Mouse (Mus musculus): ENCODE results near the gene Fbxo48. TPM values are rescaled to one million over a fixed set of nuclear protein-coding genes. Genes with fewer than 3 reads are reported as not detected.

The Fbxo48 gene
- total RNA-seq, 2 experiments from 2014 or later: 1.1 to 1.5 TPM

- DNase-seq (ENCODE audit: low spot score in 2 of 2): no peak
- intact Hi-C loops (cut with DNase I): no loop called here
Measured at GRCm38 (mm10) chr11:16958520-16958919, 7.3 kb downstream of the Fbxo48 start.

DNA sequence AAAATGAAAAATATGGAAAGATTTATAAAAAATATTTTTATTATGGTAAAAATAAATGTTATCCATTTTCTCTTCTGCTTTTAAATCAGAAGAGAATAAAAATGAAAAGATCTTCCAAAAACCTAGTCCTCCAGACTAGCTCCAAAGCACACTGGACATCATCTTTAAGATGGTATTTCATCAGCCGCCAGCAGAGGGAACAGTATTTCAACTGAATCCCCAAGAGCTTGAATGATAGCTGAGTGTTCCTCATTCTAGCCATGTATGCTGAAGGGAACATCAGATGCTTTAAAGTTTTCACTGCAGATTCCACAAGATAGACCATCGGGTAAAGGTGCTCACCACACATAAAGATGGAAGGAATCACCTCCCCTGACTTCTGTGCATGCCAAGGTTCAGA is 16.6 kb downstream of the Fbxo48 start:
- intact Hi-C loops (cut with DNase I): loop anchor here (10.0 kb wide), 1 partner anchor 47 kb away; no protein-coding TSS in a partner anchor
- DNase-seq (ENCODE audit: low spot score in 2 of 2): peak; percentile 59 to 76

- intact Hi-C loops (cut with DNase I): loop anchor here (10.0 kb wide), 1 partner anchor 45 kb away; no protein-coding TSS in a partner anchor
- no peak for DNase-seq (ENCODE audit: low spot score in 2 of 2)
Measured at GRCm38 (mm10) chr11:16969650-16970049, 18.5 kb downstream of the Fbxo48 start.

DNA sequence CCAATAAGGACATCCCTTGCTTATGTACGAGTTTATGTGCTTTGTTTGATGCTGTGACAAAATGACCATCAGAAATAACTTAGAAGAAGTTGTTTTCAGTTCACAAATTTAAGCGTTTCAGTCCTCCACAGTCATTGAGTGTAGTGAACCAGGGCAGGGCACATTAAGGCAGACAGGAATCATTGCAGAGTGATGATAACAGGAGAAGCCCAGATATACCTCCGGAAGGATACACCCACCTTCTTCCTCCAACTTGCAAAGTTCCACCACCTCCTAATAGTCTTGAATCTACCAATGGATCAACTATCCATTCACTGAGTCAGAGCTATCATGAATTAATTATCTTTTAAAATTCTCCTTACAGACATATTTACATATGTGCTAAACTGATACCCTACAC is 20.9 kb downstream of the Fbxo48 start:
- no peak for DNase-seq (ENCODE audit: low spot score in 2 of 2)
- intact Hi-C loops (cut with DNase I): loop anchor here (2.0 kb wide), 1 partner anchor 79 kb away; the partner anchor contains the start of gene Cnrip1

DNA sequence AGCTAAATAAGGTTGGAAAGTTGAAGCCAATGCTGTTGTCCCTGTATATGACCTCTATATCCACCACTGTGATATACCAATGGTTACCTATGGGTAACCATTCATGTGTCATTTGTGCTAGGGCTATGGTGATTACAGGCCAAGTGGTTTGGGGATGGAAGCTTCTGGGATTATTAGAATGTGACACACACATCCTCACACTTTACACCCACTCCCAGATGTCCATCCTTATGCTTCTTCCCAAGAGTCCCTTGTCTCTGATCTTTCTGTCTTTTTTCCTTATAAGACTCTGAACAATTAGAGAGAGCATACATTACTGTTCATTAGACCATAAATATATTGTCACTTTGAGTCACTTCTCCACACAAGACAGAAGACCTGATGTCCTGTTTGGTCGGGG is 21.9 kb downstream of the Fbxo48 start:
- intact Hi-C loops (cut with DNase I): loop anchor here (2.0 kb wide), 1 partner anchor 78 kb away; the partner anchor contains the start of gene Cnrip1
- peak in 1 of 2 experiments; percentile 57 for DNase-seq (ENCODE audit: low spot score in 2 of 2)

GRCm38 (mm10) chr11:16976937-16977336 is 25.8 kb downstream of the Fbxo48 start:
- intact Hi-C loops (cut with DNase I): no loop called here
- no peak for DNase-seq (ENCODE audit: low spot score in 2 of 2)

DNA sequence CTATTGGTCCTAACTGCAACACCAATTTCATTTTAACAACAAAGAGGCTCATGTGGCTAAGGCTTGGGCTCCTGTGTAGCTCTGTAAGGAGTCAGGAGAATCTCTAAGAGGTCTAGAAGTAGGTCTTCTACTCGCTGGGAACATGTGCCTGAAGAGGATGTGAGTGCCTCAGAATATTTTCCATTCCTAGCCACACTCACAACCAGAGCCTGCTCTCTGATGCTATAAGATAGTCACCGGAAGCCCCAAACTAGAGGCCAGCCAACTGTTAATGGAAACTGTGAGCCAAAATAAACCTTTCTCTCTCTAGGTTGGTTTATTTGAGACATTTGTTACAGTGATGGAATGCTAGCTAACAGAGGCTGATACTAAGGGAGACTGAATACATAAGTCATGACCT is 26.4 kb downstream of the Fbxo48 start:
- DNase-seq (ENCODE audit: low spot score in 2 of 2): no peak
- intact Hi-C loops (cut with DNase I): no loop called here

DNA sequence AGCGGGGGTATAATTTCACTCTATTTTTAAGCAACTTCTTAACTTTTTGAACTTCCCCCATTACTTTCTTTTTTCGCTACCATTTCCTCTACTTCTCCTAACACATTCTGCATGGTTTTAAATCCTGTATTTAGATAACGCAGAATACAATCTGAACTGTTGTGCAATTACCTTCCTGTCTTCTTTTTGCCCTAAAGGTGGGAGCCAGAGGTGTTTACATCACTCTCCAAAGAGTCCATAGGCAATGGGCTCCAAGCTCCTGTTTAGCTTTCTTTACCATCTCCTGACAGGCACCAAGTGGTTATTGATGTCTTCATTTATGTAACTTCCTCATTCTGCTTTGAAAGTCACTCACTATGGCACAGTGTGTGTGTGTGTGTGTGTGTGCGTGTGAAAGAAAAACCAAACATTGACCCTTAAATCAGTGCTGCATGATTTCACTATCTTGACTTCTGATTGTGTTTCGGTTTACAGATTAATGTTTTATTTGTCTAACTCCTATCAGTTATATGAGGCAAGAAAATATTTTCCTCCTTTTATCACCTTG is 27.1 kb downstream of the Fbxo48 start:
- intact Hi-C loops (cut with DNase I): no loop called here
- DNase-seq (ENCODE audit: low spot score in 2 of 2): no peak

GRCm38 (mm10) chr11:16986550-16987187 is 35.5 kb downstream of the Fbxo48 start:
- DNase-seq (ENCODE audit: low spot score in 2 of 2): no peak
- intact Hi-C loops (cut with DNase I): no loop called here

- no peak for DNase-seq (ENCODE audit: low spot score in 2 of 2)
- intact Hi-C loops (cut with DNase I): no loop called here
Measured at GRCm38 (mm10) chr11:16987745-16988328, 36.7 kb downstream of the Fbxo48 start.

- intact Hi-C loops (cut with DNase I): no loop called here
- DNase-seq (ENCODE audit: low spot score in 2 of 2): peak in 1 of 2 experiments; percentile 52
Measured at GRCm38 (mm10) chr11:16989885-16990284, 38.7 kb downstream of the Fbxo48 start.

- DNase-seq (ENCODE audit: low spot score in 2 of 2): no peak
- intact Hi-C loops (cut with DNase I): no loop called here
Measured at GRCm38 (mm10) chr11:16992880-16993279, 41.7 kb downstream of the Fbxo48 start.

DNA sequence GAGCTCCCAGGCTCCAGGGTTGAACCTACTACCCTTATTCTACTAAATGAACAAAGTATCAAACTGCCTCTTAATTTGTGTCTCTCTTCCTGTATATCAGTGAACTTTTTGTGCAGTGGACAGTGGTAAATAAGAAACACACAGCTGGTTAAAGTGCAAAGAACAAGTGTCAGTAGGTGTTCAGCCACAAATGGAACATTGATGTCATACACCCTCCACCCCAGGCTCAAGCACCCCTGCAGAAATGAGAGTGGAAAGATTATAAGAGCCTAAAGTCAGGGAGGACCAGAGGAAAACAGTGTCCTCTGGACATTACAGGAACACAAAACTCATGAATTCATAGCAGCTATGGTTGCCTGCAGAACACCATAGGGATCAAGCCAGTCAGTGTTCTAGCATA is 45.6 kb downstream of the Fbxo48 start:
- intact Hi-C loops (cut with DNase I): no loop called here
- DNase-seq (ENCODE audit: low spot score in 2 of 2): no peak

DNA sequence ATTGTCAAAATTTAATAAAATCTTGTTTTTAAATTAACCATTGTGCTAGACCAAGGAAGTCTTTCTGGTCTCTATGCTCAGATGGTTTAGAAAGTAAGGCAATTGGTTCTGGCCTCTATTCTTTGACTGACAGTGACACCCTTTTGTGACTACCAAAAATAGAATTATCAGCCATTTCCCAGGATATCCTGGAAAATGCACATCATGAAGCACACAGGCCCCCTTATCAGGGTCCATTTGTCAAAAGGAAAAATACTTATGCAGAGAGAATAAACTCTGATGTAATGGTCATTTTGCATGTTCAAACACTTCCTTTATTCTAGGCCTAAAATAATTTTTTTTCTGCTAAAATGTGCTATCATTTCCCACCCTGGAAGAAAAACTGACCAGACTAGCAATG is 46.3 kb downstream of the Fbxo48 start:
- intact Hi-C loops (cut with DNase I): no loop called here
- DNase-seq (ENCODE audit: low spot score in 2 of 2): no peak

GRCm38 (mm10) chr11:16999387-16999786 is 48.2 kb downstream of the Fbxo48 start:
- intact Hi-C loops (cut with DNase I): no loop called here
- DNase-seq (ENCODE audit: low spot score in 2 of 2): no peak

- no peak for DNase-seq (ENCODE audit: low spot score in 2 of 2)
- intact Hi-C loops (cut with DNase I): no loop called here
Measured at GRCm38 (mm10) chr11:16999933-17000332, 48.8 kb downstream of the Fbxo48 start.

DNA sequence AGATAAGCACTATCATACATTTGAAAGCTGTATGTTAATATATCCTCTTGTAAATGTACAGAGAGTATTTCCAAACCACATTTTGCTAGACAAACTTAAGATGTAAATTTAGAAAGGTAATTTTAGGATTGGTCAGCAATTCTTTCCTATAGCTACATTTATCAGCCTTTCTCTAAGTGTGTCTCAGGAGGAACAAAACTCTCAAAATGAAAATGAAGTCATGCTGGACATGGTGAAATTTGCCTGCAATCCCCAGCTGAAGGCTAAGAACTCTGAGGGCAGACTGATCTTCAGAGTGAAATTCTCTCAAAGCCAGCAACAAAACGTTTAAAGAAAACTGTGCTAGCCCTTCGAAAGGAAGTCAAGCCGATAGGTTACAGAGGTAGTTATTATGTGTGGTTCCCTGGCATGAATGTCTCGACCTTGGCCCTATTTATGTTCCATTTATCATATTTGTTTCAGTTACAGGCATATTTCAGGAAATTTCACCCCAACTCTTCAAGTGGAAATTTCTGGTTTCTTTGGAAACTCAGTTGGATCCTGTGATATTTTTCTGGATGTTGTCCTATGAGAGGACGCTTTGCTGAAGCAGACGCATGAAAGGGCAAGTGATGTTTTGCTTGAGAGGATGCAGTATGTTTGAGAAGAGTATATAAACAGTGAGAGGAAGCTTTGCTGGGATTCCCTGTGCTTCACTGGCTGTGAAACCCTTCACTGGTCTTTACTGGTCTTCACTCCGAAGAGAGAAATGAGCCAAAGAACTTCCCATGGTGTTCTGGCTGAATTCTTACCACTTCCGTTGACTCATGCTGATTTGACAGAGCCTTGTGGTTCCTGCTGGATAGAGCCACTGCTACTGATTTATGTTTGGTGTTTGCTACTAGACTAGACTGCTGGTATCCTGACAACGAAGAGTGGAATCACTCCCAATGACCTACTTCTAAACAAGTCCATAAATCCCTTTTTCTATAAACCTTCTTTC is 49.5 kb downstream of the Fbxo48 start:
- intact Hi-C loops (cut with DNase I): no loop called here
- DNase-seq (ENCODE audit: low spot score in 2 of 2): no peak

DNA sequence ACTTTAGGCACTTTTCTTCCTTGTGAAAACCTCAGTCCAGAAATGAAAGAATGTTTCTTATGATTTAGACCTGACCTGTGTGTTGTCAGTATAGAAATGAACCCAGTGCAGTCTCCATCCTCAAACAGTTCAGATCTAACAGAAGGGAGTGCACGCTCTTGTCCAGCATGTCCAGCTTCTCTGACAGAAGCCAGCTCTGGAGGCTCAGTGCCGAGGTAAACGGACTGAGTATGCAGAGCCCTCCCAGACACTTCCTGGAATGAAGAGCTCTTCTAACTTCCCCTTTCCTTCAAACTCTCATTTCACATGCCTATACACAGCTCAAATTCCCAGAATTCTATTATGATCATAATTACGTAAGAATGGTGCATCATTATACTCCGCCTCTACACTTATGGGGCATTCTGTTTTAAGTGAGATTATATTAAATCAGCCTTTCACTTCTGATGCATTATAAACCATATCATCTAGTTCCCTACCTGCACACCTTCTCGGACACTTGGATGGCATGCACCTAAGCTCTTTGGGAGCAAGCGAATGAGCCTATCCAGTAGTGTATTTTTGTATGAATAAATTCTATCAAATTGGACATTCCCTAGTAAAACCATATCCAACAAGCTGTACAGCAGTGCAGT is 51.7 kb downstream of the Fbxo48 start:
- intact Hi-C loops (cut with DNase I): no loop called here
- DNase-seq (ENCODE audit: low spot score in 2 of 2): no peak

GRCm38 (mm10) chr11:17003757-17004156 is 52.6 kb downstream of the Fbxo48 start:
- no peak for DNase-seq (ENCODE audit: low spot score in 2 of 2)
- intact Hi-C loops (cut with DNase I): no loop called here

Measured in left cerebral cortex, postnatal 25 days (tissue).